Mouse (Mus musculus): ENCODE measurements at regions not wholly inside any gene's neighbourhood (a gene's known extent, or its start where the extent isn't known, plus 50 kb on each side); places are given as distances from the start of the nearest gene placed in this dataset.

DNA sequence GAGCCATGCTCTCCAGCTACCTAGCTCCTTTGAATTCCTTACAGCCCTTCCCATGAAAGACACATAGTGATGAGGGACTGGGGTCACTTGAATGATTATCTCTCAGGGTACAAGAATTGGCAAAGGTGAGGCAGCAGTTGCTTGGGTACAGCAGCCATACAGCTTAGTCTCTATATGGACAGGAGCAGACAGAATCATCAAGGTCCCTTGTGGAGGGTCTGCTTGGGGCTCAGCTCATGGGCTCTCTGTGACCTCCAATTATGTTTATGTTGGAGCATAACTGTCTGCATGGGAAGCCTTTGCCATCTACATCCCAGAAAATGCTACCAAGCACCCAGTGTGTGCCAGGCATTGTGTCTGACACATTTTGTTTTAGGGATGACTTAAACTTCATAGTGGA, 118.4 kb upstream of the Lhcgr start:
- DNase-seq (ENCODE audit: low spot score) = no peak

DNA sequence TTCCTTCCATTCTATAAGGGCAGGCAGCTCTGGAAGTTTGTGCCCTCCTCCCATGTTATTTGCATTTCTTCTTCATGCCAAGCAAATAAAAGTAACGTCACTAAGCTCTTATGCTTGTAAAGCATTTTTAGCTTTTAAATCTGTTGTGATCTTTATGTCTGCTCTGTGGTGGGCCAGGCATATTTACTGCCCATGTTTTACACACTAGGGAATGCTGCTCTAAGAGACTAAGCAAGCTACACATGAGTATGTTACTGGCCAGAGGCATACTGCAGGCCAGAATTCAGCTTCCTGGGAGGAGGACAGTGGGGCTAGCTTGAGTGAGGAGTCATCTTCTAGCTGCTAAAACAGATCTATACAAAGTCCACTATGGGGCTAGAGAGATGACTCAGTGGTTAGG, 110.0 kb upstream of the Lhcgr start:
- no peak for DNase-seq (ENCODE audit: low spot score)

DNA sequence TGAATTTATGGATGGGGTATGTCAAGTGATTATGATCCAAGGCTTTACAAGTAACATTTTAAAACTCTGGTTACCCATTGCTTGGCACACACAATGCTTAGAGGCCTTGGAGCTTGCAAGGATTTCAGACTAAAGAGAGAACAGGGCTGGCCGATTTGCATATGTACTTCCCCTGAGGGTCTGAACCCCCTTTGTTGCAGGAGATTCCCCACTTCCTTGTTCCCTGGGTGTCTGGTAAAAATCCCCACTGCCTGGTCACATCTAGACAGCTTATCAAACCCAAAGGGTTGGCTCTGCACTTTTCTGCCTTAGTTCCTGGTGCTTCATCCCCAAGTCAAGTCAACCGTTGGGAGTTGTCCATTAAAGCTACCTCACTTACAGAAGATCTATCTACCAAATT, 109.1 kb upstream of the Lhcgr start:
- no peak for DNase-seq (ENCODE audit: low spot score)

- DNase-seq (ENCODE audit: low spot score) = no peak
Measured at GRCm38 (mm10) chr17:88898705-88899668, 107.2 kb upstream of the Lhcgr start.

- DNase-seq (ENCODE audit: low spot score) = no peak
Measured at GRCm38 (mm10) chr17:88893451-88893850, 101.7 kb upstream of the Lhcgr start.

DNA sequence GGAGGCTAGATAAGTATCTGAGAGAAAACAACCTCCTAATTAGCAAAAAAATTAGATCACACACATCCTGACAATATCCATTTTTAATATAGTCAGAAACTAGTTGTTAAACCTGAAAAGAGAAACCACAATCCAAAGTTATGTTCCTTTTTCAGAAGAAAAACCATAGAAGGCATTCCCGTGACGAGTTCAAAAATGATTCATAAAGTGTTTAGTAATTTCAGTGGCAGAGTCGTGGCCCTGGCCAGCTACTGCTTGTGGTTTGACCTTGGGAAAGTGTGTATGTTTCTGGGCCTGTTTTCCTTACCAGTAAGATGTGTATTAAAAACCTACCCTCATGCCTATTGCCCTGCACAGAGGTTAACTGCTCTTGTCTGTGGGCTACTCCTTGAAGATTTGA, 93.7 kb upstream of the Lhcgr start:
- DNase-seq (ENCODE audit: low spot score) = no peak

- DNase-seq (ENCODE audit: low spot score) = no peak
Measured at GRCm38 (mm10) chr17:88879736-88880135, 87.9 kb upstream of the Lhcgr start.

DNA sequence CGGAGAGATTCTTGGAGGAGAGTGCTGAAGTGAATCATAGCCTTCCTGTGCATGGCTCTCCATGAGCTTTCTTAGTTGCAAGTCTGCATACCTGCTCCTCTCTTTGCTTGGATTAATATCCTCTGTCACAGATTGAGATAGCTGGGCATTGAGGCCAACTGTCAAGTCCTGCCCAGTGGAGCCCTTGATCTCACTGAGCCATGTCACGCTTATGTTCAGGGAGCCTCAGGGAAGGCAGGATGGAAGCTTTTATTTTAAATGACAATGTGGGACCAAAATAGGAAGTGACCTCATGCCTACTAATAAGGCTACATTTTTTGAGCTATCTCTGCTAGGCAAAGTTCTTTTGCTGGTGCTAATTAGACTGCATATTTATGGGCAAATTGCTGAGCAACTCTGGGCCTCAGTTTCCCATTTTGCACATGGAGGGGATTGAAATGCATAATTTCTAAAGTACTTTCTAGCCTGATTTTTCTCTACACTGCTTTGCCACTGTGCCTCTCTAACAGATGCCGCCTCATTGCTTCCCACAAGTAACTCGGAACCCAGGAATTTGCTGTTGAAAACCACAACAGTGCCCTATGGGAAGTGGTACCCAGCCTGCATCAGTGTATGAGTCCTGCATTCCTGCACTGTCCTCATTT, 78.7 kb upstream of the Lhcgr start:
- no peak for DNase-seq (ENCODE audit: low spot score)

DNA sequence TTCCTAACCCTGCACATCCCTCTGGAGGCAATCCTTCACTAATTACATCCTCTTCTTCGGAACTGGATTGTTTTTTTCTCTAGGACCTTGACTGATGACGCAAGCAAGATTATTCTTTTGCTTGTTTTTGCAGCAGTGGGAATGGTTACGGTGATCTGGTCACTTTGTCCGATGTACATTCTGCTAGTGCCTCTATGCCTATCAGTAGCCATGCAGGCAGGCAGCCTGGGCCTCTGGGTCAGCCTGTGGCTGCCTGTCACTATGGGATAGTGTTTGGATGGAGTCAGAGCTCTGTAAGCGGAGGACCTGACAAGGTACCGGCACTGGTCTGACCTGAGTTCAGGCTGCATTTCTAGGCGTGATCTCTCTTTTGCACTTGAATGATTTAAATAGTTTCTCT, 72.8 kb upstream of the Lhcgr start:
- DNase-seq (ENCODE audit: low spot score) = peak; percentile 17

GRCm38 (mm10) chr17:88864214-88864613, 72.4 kb upstream of the Lhcgr start:
- DNase-seq (ENCODE audit: low spot score) = no peak

DNA sequence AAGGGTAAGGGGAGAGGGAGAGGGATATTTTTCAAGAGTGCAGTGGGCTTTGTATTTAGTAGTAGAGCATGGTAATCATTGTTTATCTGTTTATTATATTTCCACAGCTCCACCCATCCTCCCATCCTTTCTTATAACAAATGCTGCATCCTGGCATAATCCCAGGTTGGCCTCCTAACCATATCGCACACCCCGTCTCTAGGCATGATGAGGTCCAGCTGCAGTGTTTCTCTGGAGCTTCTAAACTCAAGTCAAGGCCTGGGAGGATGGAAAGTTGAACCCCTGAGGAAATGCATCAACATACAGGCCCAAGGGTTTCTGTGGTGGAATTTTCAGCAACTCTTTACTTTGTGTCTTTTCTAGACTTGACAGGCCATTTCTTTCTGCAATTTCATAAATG, 69.3 kb upstream of the Lhcgr start:
- DNase-seq (ENCODE audit: low spot score) = no peak

DNA sequence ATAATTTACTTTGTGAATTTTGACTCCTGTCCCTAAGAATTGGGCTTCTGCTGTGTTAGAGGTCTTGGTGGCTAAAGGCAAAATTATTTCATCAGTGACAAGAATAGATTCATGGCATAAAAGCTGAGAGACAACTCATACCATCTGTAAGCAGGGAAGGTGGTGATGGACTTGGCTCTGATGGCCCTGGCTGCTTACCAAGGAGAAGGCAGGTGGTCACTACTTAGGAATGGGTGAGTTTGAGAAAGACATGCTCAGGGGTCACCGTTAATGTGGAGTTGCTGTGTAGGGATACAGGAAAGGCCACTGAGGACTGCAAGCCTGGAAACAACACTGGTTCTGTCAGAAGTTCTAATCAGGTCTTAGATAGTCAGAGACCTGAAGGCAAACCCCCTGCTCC, 68.8 kb upstream of the Lhcgr start:
- no peak for DNase-seq (ENCODE audit: low spot score)

DNA sequence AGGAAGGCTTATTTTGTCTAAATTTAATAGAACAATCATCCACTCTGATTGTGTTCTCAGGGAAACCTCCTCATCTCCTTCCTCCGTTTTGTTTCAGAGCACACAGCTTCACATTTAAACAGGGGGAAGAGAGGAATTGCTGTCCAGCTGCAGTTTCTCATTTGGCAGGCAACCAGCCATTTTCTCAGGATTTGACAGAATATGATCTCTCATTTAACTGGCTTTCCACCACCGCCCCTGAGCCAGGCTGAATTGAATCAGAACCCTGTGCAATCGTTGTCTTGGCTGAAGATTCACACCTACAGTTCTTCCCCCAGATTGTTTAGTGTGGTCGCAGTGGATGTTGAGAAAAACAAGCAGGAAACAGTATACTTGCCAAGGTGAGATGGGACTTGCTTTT, 66.9 kb upstream of the Lhcgr start:
- DNase-seq (ENCODE audit: low spot score) = no peak

- no peak for DNase-seq (ENCODE audit: low spot score)
Measured at GRCm38 (mm10) chr17:88847255-88847654, 55.5 kb upstream of the Lhcgr start.

- DNase-seq (ENCODE audit: low spot score) = no peak
Measured at GRCm38 (mm10) chr17:88845278-88845677, 53.5 kb upstream of the Lhcgr start.
